Mouse (Mus musculus) frontal cortex, postnatal 10 days (tissue): ENCODE results near the gene Zfp442.
"Not testable (repeated sequence)": the region's sequence is repeated elsewhere in the genome, so short reads cannot be mapped to it uniquely, and the experiment has no call there.

Experiments
- DNase-seq, 2 experiments: peaks; one replicate each; pipeline ENCODE4 v3.0.0; 2022; ENCODE audit warnings: low spot score in 2 of 2, mixed read lengths in 1 of 2

Zfp442 gene

DNA sequence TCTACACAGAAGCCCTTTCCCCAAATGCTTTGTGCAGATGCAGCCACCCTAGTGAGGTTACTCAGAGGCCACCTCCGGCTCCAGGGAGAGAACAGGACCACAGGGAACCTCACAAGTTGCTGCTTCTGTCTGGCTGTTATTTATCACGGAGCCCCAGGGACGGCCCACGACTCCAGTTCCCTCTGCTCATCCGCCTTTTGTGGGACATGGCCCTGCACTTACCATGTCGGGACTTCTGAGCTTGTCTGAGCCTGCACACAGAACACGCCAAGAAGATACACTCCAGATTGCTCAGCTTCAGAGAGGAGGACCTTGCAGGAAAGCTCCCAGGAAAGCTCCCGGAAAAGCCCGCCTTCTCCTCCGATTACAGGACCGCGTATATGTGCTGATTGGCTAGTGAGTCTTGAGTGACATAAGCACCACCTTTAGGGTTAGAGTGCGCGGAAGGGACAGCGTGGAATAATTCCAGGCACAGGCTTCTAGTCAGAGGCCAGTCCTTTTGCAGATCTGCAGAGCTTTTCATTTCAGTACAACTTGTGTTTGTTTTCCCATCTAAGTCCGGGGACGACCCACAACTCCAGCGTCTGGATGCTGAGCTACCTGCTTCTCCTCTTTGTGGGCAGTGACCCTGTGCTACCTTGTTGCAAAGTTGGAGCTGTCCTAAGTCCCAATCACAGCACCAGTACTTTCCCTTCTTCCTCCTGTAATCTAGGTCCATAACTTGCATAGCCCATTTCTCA lies at the start of gene Zfp442:
Gene Zfp442, minus strand, starts transcription at position 307 of the 740 bp plus-strand sequence.
- peak; percentile 15 to 66 for DNase-seq

DNA sequence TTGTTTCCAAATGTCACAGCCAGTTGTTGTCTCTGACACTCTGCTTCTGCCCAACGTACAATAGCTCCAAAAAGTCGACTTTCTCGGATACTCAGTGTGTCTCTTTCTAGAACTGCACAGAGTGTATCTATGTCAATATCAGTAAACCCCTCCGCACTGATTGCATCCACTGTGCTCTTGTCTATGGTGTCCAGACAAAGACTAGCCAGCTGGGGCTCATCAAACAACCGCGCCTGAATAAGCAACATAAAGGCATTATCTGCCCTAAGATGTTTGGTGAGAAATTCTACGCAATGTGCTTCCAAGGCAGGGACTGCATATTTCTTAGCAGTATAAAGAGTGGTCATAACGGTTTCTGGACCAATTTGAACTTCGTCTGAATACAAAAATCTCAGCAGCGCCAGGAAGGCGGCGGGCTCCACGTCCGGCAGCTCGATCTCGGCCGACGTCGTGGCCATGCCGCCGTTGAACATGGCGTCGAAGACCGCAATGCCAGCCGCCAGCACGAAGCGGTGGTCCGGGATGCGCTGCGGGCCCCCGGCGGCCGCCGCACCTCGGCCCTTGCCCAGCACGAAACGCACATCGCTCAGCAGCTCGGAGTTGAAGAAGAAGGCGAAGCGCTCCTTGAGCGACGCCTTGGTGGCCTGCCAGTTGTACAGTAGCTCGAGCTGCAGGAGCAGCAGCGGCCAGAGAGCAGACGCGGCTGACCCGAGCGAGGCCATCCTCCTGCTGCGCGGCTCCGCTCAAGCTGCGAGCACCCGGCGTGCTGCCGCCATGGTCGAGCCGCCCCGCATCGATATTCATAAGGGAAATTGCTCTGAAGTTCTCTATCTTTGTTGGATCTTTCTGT lies 49.1 kb upstream of the Zfp442 start:
- not testable (repeated sequence) for DNase-seq

- no peak for DNase-seq
Measured at GRCm38 (mm10) chr2:150493031-150493430, 41.7 kb upstream of the Zfp442 start.

DNA sequence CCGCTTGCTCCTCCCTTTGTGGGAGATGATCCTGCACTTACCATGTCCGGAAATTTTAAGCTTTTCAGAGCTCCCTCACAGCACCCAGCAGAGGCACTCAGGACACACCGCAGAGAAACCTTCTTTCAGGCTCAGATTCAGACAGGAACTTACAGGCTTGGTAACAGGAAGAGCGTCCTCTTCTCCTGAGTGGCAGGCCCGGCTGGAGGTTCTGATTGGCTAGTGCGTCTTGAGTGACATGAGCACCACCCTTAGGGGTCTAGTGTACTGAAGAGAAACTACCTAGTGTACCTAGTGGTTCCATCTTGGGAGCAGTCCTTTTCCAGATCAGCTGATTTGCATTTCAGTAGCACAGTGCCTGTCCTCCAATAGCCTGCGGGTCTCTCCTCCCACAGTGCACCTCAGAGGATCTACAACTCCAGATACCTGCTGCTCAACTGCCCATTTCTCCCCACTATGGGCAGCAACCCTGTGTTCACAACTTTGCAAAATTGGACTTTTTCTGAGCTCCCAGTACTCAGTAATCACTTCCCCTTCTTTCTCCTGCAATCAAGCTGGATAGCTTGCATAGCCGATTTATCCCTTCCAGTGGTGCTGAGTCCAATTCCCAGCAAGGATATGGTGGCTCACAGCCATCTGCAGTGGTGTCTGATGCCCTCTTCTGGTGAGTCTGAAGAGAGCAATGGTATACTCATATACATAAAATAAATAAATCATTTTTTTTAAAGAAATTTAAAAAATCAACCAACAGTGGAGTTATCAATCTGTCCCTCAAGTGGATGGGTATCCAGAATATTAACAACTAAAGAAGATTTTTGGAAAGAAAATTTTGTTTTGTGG lies 33.9 kb upstream of the Zfp442 start, which contains the start of gene Zfp345:
Gene Zfp345, minus strand, starts transcription at position 153 of the 840 bp plus-strand sequence.
- DNase-seq = peak in 1 of 2 experiments; percentile 5

GRCm38 (mm10) chr2:150439084-150439483 lies 12.2 kb downstream of the Zfp442 start:
- not testable (repeated sequence) for DNase-seq

GRCm38 (mm10) chr2:150412146-150412545 lies 39.1 kb downstream of the Zfp442 start:
- not testable (repeated sequence) for DNase-seq

DNA sequence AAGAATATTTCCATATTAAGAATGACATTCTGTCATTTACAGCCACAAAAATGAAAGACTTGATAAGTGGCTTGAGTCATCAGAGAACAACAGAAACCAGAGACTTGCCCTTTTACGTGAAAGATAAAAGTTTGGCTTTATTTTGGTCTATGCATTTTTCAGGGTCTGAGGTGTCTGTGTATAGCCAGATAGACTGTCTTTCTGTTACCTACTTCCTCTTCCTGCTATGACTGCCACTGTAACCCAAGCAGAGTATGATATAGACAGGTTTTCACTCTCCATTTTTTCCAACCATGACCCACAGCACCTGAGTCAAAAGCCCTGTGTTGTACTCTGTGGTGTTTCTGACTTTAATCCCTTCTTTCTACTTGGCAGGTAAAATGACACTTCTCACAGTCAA lies 61.1 kb downstream of the Zfp442 start:
- no peak for DNase-seq

GRCm38 (mm10) chr2:150385553-150386106 lies 65.7 kb downstream of the Zfp442 start:
- DNase-seq = not testable (repeated sequence)

DNA sequence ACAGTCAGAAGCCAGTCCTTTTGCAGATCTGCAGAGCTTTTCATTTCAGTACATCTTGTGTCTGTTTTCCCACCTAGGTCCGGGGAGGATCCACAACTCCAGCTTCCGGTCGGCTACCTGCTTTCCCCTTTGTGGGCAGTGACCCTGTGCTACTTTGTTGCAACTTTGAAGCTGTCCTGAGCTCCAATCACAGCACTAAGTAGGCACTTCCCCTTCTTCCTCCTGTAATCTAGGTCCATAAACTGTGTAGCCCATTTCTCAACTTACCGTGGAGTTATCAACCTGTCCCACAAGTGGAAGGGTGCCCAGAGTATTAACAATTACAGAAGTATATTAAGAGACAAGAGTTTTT lies 88.4 kb downstream of the Zfp442 start:
- DNase-seq = no peak

- DNase-seq = peak; percentile 76 to 85
Measured at GRCm38 (mm10) chr2:150362113-150362877, 89.0 kb downstream of the Zfp442 start, which contains the start of gene 3300002I08Rik. Gene 3300002I08Rik, minus strand, starts transcription at chr2:150362765.
